Mouse (Mus musculus) lung, adult 10 weeks (tissue): ENCODE measurements around the gene Bves. TPM values are rescaled to one million over a fixed set of nuclear protein-coding genes. Genes with fewer than 3 reads are reported as not detected.

Experiments used
- polyA plus RNA-seq: library from polyadenylated mRNA; stranded (reverse); fragments of 350-450 nt; fragmentation: Illumina TruSeq; extraction: RNeasy Lipid Tissue Mini Kit (QIAGEN cat#74804); gene quantifications from one replicate; pipeline ENCODE4 v1.2.3, GENCODE M21; 2014; ENCODE audit warnings: low read depth, low replicate concordance; ENCODE audit not compliant: insufficient read depth

Gene Bves
- 0.63 TPM for polyA plus RNA-seq

DNA sequence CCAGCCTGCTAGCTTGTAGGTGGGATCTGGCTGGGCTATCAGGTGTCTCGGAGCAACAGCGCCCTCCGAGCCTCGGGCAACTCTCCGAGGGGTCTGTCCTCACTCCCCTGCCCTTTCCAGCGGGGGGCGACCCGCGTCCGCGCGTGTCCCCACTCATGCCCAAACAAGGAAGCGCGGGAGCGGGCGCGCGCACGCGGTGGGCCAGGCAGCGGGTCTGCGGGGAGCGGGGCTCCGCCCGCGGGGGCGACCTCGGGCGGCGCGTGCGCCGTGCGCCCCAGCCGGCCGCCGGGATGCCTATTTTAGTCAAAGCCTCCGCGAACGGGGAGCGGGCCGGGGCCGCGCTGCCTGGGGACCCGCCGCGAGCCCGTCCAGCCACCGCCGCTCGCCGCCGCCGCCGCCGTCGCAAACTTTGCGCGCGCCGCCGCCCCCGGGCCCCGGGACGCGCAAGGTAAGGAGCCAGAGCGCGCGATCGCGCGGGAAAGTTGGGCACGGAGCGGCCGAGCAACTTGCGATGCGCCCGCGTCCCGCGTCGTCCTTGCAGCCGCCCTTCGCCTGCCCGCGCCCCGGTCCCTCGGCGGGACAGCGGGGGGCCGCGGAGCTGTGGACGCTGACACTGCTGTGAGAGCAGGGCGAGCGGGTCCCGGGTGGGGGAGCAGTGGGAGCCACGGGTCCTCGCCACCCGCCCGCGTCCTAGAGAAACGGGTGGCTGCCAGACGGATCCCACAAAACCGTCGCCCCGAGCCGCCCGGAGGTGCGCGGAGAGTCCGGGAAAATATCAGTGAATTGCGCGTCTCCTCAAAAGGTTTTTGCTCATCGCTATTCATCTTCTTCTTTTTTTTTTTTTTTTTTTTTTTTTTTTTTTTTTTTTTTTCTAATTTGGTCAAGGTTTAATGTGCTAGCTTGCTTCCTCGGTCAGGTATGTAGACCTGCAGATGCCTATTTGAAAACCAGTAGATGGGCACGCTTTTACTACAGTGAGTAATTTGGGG is at the start of gene Bves:
Gene Bves (plus strand): TSS at position 339 of the 989 bp plus-strand sequence.

Other genes starting within 250 kb of the Bves start
- gene Popdc3, start 157.7 kb upstream of the Bves start, polyA plus RNA-seq: 5.9 TPM
- not detected for gene Lin28b, start 150.6 kb downstream of the Bves start, polyA plus RNA-seq
- 6.2 TPM for gene Hace1, start 242.1 kb downstream of the Bves start, polyA plus RNA-seq